Mouse (Mus musculus) thymus, postnatal 36 days (tissue): Measurements from ENCODE around the gene Eif3i.

ENCODE experiments used
- DNase-seq, 2 experiments: peaks; one replicate each; pipeline ENCODE4 v3.0.0; 2022; ENCODE audit warnings: mixed read lengths in 2 of 2

The Eif3i gene

DNA sequence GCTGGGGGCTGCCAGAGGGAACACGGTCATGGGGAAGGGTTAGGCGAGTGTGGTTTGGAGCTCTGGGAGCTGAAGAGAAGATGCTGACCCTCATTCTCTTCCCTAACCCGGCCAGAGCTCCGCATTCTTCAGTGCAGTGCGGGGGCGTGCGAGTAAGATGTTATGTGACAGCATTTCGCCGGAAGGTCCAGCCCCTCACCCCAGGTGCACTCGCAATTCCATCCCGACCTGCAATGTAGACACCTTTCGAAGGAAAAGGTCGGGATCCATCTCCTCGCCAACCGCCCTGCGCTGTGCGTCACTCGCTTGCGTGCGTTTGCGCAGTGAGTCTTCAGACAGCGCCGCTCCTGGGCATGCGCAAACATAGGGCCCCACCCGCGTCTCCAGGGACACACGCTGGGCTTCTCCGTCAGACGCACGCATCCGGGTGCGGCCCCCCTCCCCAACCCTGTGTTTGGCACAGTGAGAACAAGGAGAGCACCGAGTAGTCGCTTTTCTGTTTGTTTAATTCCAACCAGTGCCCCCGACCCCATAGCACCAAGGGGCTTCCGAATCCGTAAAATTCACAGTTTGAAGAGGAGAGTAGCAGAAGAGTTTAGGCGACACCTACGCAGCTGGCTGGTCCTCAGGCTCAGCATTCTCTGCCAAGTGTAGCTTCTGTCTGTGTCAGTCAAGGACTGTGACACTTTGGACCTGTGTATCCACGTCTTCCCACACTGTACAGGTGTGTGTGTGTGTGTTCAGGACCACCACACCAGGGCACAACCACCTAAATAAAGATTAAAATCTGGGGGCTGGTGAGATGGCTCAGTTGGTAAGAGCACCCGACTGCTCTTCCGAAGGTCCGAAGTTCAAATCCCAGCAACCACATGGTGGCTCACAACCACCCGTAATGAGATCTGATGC lies 18.6 kb upstream of the Eif3i start, which contains the start of gene Iqcc:
Gene Iqcc (minus strand): TSS at position 314 of the 906 bp plus-strand sequence.
- peak; percentile 94 to 97 for DNase-seq

DNA sequence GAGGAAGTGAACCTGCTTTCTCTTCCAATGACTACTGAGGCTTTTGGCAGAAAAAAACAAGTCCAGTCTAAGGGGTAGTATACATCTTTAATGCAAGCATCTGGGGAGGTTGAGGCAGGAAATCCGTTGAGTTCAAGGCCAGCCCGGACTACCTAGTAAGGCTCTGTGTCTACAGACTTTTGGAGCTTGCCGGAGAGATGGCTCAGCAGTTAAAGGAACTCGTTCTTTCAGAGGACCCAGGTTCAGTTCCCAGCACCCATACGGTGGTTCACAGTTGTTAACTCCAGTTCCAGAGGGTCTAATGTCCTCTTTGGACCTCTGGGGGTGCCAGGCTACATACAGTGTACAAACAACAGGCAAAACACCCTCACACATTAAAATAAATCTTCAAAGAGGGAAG lies 17.6 kb upstream of the Eif3i start:
- DNase-seq = no peak

DNA sequence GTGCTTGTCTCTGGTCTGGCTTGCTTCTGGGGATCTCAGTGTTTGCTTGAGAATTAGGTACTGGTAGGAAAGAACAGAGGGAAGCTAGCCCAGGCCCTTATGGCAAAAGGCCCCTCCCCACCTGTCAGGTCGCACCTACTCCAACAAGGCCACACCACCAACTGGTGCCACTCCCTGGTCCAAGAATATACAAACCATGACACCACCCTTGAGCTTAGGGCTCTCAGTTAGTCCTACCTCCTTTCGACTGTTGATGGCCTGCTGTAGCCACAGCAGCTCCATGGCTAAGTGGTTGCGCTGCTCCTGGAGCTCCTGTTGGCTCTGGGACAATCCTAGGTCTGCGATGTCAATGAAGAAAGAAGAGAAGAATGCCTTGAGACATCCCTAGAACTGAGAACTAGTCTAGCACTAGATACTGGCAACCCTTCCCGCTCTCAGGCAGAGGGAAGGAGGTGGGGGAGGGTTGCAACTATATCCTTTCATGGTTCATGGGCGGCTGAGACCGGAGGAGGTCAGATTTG lies 16.7 kb upstream of the Eif3i start:
- no peak for DNase-seq

DNA sequence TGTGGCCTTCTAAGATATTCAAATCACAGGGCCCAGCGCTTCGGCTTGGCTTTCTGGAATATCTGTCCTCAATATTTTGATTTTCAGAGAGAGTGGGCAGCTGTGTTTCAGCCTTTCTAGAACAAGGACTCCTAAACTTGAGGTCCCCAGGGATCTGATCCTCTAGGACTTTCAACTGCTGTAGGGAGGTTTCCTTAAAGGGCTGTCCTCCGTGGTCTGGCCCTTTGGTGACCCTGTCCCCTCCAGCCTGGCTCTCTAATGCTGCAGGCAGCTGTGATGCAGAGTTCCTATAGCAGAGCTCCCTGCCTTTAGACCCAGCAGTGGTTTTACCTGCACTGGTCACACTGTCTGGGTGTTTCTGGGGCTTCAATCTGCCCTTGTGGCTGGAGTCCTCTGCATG lies 16.2 kb upstream of the Eif3i start:
- no peak for DNase-seq

DNA sequence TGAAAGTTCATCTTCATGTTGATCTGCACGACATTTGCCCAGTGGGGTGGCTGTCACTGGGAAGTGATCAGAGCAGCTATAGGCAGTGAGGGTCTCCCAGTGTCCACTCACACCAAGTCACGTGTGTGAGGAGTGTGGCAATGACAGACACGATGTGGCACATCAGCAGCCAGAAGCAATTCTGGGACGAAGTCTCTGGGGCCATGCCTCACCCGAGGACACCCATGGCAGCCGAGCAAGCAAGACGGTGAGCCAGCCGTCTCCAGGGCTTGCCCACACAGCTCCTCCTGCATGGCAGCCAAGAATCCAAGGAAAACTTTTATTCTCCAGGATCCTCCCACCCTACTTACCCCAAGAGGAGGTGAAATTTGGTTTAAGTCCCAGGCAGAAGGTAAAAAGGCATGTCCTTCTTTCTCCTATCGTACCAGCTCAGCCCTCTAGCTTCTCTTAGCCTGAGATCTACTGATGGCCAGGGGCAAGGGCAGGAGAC lies 15.4 kb upstream of the Eif3i start:
- no peak for DNase-seq

DNA sequence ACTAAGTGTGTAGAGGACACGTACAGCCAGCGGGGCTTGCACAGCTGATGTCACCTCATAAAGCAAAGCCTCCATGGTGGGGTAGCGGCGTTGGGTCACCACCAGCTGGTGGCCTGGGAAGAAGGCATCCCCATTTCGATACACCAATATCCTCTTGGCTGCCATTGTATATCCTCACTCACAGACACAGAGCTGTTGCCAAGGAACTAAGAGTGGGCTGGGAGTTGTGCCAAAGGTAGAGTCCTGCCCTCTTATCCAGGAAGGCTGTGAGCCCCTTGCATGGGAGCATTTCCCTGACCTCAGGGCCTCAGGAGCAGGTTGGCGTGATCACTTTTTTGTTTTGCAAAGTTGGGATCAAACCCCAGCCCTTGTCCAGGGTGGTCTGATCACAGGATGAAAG lies 13.6 kb upstream of the Eif3i start, which contains the start of gene Dcdc2b:
Gene Dcdc2b (minus strand): TSS at position 165 of the 400 bp plus-strand sequence.
- DNase-seq = no peak

DNA sequence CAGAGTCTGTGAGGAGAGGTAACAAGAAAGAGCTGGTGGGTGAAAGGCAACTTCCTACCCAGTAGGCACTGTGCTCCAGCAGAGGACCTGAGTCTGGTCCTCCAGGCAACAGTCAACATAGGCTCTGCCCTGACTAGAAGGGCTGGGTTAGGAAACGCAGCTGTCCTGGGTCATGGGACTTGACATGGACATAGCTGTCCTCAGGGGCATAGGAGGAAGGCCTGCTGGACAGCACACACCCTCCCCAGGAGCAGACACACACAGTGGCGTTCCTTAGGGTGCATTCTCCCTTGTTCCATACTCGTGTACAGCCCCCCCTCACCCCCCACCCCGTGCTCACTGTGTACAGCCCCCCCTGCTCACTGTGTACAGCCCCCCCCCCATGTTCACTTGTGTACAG lies 10.0 kb upstream of the Eif3i start:
- no peak for DNase-seq

DNA sequence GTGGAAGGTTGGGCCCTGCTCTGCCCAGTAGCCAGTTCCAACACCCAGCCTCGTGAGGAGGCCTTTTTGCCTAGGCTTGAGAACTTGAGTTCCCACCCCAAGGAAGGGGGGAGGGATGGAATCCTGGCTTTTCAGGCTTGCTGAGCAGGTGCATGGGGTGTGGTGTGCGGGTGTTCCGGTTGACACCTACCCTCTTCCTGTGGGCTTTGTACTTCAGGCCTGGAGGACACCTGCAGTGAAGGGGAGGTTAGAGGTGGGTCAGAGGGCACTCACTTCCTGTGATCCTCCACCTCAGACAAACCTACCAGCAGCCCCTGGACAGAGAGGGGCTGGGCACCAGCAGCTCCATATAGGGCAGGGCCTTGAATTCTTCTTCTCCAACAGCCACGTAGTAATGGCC lies 9.6 kb upstream of the Eif3i start:
- peak; percentile 79 to 89 for DNase-seq

DNA sequence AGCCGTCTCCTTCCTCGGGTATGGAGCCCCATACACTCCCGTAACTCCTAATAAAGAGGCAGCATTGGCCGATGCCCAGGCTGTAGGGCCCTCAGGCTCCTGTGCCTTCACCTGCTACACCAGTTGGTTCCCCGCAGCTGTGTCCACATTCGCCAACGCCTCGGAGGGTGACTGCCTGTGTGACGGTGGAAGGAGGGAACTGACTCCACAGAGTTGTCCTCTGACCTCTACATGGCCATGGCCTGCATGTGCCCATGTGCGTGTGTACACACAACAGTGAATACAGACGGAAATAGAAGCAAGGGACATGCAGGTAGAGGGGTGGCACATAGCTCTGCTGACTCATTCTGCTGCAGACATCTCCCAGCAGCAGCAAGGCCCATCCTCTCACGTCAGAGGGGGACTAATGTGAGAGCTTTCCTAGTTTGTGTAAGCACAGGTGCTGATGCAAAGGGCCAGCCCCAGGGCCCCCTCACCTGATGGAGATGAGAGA lies 8.7 kb upstream of the Eif3i start:
- peak; percentile 39 to 58 for DNase-seq

DNA sequence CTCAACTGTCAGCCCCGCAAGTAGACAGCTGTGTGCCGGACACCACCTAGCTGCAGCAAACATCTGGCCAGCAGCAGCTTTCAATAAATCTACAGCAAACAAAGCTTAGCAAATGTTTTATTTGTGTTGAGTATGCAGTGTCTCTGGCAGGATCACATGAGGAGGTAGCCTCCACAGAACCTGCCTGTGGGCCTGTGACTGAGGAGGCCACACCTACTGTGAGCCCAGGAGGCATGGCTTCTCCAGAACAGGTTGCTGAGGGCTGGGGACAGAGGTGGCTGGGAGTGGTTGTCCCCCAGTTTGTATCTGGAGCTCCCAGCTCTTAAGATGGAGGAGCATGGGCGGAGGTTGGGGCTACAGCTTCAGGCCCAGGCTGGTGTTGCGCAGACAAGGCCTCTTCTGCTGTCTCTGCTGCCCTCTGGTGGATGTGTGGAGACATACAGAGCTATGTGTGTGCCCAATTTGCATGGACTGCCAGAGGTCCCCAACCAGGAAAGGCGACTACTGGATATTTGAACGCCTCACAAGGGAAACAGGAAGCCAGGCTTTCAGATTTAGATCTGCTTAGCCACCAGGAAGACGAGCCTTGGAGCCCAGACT lies 8.1 kb upstream of the Eif3i start:
- peak; percentile 77 to 82 for DNase-seq

DNA sequence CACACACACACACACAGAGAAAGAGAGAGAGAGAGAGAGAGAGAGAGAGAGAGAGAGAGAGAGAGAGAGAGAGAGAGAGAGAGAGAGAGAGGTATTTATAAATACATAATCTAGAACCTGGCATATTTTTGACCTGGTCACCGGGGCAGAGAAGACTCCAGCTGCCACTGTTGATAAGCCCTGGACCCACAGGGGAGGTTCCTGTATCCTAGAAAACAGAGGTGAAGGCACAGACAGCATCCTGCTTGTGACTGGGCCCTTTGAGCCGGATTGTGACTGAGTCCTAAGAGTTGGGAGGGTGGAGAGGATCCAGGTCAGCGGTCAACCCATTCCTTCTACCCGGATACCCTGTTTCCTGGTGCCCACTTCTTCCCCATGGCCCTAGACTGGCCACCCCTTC lies 11.6 kb downstream of the Eif3i start:
- no peak for DNase-seq

DNA sequence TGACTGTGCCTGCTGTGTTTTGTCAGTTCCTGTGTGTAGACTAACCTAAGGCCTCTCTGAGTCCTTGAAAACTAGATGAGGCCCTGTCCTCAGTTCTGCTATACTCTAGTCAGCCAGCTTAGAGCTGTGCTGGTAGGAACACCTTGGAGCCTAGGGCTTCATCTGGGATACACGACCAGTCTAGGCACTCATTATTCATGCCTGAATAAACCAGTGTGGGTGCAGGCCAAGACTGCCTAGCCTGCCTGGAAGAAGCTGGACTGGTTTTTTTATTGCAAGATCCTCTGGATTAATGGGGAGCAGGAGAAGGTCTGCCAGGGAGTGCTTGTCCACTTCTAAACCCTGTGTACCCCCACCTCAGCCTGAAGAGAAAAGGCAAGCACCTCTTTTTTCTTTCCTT lies 13.5 kb downstream of the Eif3i start:
- no peak for DNase-seq

DNA sequence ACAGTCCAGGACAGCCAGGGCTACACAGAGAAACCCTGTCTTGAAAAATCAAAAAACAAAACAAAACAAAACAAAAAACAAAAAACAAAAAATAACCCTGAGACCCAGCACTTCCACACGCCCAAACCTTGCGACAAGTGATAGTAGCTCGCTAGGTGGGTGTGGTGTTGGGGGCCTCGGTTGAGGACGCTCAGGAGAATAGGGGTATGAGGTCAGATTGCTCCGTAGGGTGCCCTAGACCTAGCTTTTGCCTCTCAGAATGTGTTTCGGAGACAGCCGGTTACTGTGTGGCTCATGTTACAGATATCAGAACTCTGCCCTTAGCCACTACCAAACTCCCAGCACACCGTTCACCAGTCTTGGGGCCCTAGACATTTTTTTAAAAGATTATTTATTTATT lies 14.7 kb downstream of the Eif3i start:
- DNase-seq = no peak

DNA sequence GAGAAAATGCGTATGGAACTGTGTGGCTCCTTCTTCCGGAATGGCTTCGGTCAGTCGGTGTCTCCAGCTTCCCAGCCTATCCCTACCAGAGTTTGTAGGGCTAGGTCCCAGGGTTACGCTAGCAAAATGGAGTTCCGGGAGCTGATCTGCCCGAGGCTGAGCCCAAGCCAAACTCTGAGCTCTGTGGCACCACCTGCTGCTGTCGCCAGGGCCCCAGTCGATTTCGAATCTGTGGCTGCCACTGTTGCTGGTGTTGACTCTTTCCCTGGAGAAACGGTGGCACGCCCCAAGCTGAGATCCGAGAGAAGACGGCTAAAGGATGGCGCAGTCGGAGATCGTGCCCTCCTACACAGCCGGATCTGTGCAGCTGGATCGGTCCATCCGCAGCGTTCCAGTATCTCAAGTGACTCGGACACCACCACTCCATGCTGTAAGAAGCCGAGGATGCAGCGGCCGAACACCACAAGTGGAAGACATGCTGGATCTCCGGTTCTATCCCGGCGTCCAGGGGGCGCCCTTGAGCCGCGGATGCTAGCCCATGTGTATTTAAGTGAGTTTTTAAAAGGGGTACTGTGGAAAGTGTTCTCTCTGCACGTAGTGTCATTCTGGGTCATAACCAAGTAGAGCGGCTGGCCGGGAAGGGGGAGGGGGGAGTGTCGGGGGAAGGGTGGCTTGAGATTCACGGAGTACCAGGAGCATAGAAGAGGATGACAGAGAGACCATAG lies 15.4 kb downstream of the Eif3i start:
- peak; percentile 89 to 92 for DNase-seq

DNA sequence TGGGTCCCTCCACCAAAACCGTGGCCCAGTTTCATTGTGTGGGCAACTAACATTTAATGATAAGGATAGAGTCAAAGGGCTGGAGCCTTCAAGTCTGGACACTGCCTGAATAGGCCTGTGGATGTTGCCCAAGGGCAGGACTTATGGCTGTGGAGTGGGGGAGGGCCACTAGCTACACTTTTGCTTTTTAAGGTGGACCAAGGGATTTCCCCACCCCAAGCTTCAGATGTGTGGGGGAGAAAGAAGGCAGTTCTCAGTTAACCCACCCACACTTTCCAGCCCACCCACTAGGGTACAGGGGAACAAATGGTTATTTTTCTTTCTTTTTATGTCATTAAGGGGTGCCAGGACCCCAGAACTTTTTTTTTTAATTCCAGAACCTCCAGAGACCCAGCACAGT lies 16.1 kb downstream of the Eif3i start:
- no peak for DNase-seq

DNA sequence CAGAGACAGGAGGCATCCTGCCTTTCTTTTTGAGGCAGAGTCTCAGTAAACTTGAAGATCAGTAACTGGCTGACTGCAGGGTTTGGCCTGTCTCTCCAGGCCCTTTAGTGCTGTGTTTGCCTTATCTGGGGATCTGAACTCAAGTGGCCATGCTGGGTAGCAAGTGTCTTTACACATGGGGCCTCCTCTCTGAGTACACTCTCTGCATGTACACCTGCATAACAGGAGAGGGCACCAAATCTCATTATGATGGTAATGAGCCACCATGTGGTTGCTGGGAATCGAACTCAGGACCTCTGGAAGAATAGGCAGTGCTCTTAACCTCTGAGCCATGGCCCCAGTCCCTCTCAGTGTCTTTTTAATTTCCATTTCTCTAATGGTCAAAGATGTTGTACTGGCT lies 18.2 kb downstream of the Eif3i start:
- no peak for DNase-seq

DNA sequence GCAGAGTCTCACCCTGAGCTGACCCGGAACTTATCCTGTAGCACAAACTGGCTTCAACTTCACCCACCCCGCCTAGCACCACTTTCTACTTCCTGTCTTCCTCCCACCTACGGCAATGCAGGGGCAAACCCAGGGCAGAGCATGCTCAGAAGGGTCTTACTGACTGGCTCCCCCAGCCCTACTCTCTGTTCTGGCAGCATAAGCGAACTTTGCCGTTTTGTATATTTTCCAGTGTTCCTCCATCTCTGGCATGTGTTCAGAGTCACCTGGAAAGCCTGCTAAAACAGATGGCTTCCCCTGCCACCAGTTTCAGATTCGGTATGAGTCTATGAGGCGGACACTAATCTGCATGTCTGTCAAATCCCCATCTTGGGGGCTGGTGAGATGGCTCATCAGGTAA lies 20.1 kb downstream of the Eif3i start:
- peak; percentile 61 to 78 for DNase-seq

DNA sequence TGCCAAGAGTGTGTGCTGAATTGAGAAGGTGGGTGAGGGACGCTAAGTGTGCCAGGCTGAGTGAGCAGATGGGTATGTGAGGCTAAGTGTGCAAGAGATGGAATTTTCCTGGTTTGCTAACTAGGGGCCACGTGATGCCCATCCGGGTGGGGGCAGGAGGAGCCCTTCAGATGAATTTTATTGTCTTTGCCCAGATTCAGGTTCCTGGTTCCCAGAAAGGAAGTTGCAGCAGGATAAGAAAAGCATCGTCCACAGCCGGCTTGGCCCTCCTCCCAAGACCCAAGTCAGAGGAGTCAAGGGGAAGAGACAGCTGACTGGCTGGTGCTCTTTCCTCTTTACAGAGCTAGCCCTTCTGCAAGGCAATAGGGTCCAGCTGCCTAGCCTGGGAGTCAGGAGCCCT lies 22.0 kb downstream of the Eif3i start, which contains the start of gene Fam167b:
Gene Fam167b (minus strand): TSS at position 84 of the 400 bp plus-strand sequence.
- no peak for DNase-seq

DNA sequence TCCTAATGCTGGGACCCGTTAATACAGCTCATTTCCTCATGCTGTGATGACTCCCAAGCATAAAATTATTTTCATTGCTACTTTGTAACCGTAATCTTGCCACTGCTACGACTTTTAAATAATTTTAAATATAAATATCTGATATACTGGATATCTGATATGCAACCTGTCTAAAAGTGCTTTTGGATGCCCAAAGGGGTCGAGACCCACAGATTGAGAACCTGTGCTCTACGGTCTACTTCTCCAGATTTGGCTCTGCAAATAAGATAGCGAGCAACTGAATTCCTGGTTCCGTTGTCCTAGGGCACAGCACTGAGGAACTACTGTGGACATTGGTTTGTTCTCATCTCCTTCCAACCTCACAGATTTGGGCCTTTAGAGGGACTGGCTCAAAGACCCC lies 22.8 kb downstream of the Eif3i start:
- DNase-seq = no peak

DNA sequence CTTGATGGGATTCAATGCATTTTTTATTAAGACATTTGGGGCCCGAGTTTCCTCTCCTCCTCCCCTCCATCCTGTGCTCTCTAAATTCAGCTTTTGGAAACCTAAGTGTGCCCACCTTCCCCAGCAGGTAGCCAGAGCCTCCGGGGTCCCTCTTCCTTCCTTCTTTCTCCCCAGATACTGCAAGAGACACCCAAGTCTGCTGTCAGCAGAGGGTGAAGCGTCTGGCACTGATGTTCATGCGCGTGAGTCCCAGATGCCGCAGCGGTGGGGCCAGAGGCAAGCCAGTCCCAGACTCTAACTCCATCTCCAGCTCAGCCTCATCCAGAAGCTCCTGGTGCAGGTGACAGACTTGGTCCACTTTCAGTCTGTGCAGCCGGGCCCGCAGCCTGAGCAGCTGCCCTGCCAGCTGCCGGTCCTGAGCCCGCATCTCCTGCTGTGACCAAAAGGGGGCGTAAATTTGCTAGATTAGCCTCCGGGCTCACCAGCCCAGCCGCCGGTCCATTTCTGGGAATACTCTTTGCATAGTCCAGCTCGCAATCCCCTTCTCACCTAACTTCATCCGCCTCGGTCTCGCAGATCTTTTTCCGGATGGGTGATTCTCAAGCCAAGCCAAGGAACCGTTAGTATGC lies 23.5 kb downstream of the Eif3i start:
- DNase-seq = peak; percentile 86

DNA sequence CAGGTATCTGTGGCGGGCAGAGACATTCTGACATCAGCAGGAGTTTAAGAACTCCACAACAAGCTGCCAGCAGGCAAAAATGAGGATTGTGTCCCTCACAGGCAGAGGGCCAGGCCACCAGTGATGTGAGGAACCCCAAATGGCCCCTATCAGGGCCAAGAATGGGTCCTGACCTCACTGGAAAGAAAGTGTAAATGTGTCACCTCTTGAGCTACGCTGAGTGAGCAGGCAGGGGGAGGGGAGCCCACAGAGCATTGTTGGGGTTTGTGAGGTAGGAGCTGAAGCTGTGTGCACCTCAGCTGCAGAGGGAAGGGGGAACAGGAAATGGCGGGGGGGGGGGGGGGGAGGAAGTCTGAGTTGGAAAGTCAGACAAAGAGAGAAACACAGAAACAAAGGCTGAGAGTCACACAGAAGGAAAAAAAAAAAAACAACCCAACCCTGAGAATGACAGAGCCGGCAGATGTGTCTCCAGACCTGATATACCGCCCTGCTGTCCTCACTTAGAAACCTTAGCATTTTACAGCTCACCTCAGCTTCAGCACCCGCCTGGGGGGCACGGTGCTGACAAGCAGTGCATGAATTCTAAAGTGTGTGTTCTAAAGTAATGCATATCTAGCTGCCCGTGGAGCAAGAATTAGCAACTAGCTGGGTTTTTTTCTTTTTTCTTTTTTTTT lies 25.1 kb downstream of the Eif3i start:
- DNase-seq = peak; percentile 91 to 95

DNA sequence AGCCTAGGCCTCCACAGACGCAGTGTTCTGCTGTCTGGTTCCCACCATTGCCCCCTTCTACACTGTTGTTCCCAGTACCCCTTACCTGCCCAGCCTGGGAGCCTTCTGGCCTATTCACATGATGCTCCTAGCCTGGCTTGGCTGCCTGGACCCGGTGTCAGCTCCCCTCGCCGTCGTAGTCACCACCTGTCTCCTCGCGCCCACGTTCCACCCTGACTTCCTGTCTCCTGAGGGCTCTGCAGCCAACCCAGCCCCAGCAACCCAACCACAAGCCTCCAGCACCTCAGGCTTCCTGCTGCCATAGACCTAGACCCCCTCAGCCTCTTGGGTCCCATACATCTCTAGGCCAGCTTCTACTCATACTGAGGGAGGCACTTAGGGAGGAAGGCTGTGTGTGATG lies 27.0 kb downstream of the Eif3i start, which contains the start of gene Lck:
Gene Lck (minus strand): TSS at position 212 of the 400 bp plus-strand sequence.
- DNase-seq = peak; percentile 87 to 93
